Mouse (Mus musculus) heart, postnatal 14 days (tissue): Measurements from ENCODE around the gene Umodl1. TPM values are rescaled to one million over a fixed set of nuclear protein-coding genes. Genes with fewer than 3 reads are reported as not detected.

ENCODE experiments used
- DNase-seq, 2 experiments: peaks; one replicate each; pipeline ENCODE4 v3.0.0; 2021 to 2022
- intact Hi-C: fragments of 180-260 bp; cut with DNase I; formaldehyde crosslinking; loops from one replicate; pipeline ENCODE4 v1.15.1; 2025
- microRNA-seq, 2 experiments: library from miRNA; unstranded; fragments of <30 nt; microRNA quantifications; one replicate each; pipeline ENCODE4 v1.2.0; 2021 to 2022
- total RNA-seq, 2 experiments: library from RNA; stranded (reverse); gene quantifications; 2 replicates each; pipeline ENCODE4 v1.2.3; 2021

Gene Umodl1
- total RNA-seq, 2 experiments from 2014 or later, result not detected

- no peak for DNase-seq
- intact Hi-C loops, result no loop called here
These were observed 80.4 kb downstream of the Umodl1 start for GRCm38 (mm10) chr17:31034674-31035356.

- intact Hi-C loops, result no loop called here
These were observed 81.9 kb downstream of the Umodl1 start for GRCm38 (mm10) chr17:31036168-31036876.

GRCm38 (mm10) chr17:31037331-31037730 is 82.9 kb downstream of the Umodl1 start:
- intact Hi-C loops, result no loop called here
- DNase-seq, result no peak

More at GRCm38 (mm10) chr17:31036168-31036876, 81.9 kb downstream of the Umodl1 start:
- no peak for DNase-seq

- peak; percentile 31 to 44 for DNase-seq
- intact Hi-C loops, result no loop called here
These were observed 83.9 kb downstream of the Umodl1 start for GRCm38 (mm10) chr17:31038381-31038780.

GRCm38 (mm10) chr17:31039626-31040025 is 85.2 kb downstream of the Umodl1 start:
- DNase-seq, result no peak
- intact Hi-C loops, result no loop called here

- no peak for DNase-seq
- intact Hi-C loops, result no loop called here
These were observed 86.0 kb downstream of the Umodl1 start for GRCm38 (mm10) chr17:31040421-31040820.

- intact Hi-C loops, result no loop called here
- DNase-seq, result no peak
These were observed 88.3 kb downstream of the Umodl1 start for GRCm38 (mm10) chr17:31042751-31043150.

GRCm38 (mm10) chr17:31057151-31057890 is 102.9 kb downstream of the Umodl1 start, which contains the start of gene Abcg1:
Gene Abcg1, plus strand, starts transcription at chr17:31057675.
- DNase-seq, result peak; percentile 45 to 68
- intact Hi-C loops, result loop anchor here (5.0 kb wide), 1 partner anchor 40 kb away; no protein-coding TSS in a partner anchor

GRCm38 (mm10) chr17:31057891-31058744 is 103.7 kb downstream of the Umodl1 start:
- no peak for DNase-seq
- intact Hi-C loops, result loop anchor here (5.0 kb wide), 1 partner anchor 41 kb away; no protein-coding TSS in a partner anchor

GRCm38 (mm10) chr17:31058745-31059085 is 104.3 kb downstream of the Umodl1 start:
- intact Hi-C loops, result loop anchor here (5.0 kb wide), 1 partner anchor 41 kb away; no protein-coding TSS in a partner anchor
- DNase-seq, result peak; percentile 54 to 58

- intact Hi-C loops, result loop anchor here (2.0 kb wide), 1 partner anchor 17 kb away; no protein-coding TSS in a partner anchor
- no peak for DNase-seq
These were observed 105.8 kb downstream of the Umodl1 start for GRCm38 (mm10) chr17:31060196-31060587.

Small RNAs within 50 kb of the gene (microRNA-seq; reads per million reads assigned to microRNA genes)
- 0 reads per million in 2 experiments for gene Gm24026

Other genes with a start within 250 kb of the Umodl1 start
- gene Glp1r, start 52.8 kb upstream of the Umodl1 start, total RNA-seq, result under 1 TPM; 0.41 to 0.62 TPM
- gene Abcg1, start 103.0 kb downstream of the Umodl1 start, total RNA-seq, result 10 to 100 TPM; 11.0 to 13.5 TPM
- gene Tff3, start 175.0 kb downstream of the Umodl1 start, total RNA-seq, result not detected
- gene Tff2, start 189.6 kb downstream of the Umodl1 start, total RNA-seq, result under 1 TPM in 1 of 2 experiments, not detected in 1; 0.88 TPM
- gene Tff1, start 210.6 kb downstream of the Umodl1 start, total RNA-seq, result not detected
- not detected for gene Tmprss3, start 244.3 kb downstream of the Umodl1 start, total RNA-seq